Mouse (Mus musculus): ENCODE measurements around the gene Ryr1.

Gene Ryr1

DNA sequence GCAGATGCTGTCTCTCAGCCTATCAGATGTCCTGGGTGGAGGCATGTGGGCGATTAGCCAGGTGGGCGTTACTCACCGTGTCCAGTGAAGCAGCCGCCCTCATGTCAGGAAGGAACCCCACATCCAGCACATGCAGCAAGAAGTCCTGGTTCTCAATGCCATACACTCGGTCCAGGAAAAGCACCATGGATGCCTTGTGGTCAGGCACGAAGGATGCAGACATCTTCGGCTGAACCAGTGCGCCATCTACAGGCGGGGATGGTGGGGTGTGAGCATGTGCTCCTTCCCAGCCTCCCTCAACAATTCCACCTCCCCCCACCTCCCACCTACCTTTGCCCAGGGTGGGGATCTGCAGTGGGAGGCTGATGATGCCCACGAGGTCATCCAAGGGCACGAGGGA is 52.3 kb downstream of the Ryr1 start:
- no peak for TF ChIP-seq GATA4 (IDR thresholded peaks at IDR 0.05; ENCODE audit: insufficient replicate concordance, low read length)

DNA sequence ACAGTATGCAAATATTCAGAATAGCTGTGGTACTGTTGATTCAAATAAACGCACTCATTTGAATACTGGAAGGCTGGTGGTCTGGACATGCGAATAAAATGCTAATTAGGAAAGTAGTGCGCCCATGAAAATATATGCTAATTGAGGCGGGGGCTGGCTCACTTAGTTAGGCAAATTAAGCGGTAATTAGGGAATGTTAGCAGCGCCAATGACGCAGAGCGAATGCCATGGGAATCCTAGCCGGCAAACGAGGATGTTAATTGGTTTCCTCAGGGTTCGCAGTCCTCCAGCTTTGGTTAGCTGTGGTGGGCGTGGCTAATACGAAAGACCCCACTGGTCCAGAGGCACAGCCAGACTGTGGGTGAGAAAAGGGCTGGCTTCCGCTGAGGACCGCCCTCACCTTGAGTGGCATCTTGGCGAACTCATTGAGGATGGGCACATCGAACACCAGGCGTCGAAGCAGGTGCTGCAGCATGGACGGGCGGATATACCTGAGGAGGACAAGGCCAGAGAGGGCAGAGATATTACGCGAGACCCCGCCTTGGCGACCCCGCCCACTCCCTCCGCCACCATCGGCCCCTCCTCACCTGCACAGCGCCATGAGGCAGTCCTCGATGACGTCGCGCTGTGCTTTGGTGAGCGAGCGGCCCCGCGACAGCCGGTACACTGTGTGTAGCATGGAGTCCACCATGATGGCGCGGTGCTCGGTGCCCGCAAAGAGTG is 53.6 kb downstream of the Ryr1 start:
- TF ChIP-seq GATA4 (IDR thresholded peaks at IDR 0.05; ENCODE audit: insufficient replicate concordance, low read length) = no peak

DNA sequence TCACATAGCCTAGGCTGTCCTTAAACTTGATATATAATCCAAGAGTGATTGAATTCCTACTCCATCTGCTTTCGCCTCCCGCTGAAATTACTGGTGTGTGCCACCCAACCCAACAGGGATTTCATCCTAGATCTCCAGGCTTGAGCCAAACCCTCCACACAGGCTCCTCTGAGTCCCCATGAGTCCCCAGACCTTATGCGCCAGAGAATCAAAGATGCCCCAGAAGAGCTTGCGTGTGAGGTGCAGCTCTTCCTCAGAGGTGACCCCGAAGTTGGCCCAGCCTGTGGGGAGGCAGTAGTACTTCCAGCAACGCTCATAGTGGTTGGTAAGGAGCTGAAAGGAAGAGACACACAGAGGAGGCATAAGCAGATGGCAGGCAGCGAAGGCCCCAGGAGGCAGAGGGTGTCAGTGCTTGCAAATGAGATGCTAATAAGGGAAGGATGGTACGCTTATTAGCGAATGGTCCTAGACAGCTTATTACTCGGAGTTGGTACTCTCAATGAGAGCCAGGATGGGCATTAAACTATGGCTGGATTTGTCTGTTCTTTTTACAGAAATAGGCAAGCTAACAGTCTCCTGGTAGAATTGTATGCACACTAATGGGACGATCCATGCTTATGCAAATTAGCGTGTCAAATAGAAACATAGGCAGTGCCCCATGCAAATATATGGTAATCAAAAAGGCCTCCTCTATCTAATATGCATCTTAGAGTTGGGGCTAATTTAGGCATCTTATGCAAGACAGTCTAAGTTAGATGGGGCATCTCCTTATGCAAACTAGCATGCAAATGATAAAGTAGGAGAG is 54.4 kb downstream of the Ryr1 start:
- no peak for TF ChIP-seq GATA4 (IDR thresholded peaks at IDR 0.05; ENCODE audit: insufficient replicate concordance, low read length)

GRCm38 (mm10) chr7:29067758-29068157 is 57.2 kb downstream of the Ryr1 start:
- TF ChIP-seq GATA4 (IDR thresholded peaks at IDR 0.05; ENCODE audit: insufficient replicate concordance, low read length) = no peak

- no peak for TF ChIP-seq GATA4 (IDR thresholded peaks at IDR 0.05; ENCODE audit: insufficient replicate concordance, low read length)
These were observed 63.4 kb downstream of the Ryr1 start for GRCm38 (mm10) chr7:29061522-29062037.

DNA sequence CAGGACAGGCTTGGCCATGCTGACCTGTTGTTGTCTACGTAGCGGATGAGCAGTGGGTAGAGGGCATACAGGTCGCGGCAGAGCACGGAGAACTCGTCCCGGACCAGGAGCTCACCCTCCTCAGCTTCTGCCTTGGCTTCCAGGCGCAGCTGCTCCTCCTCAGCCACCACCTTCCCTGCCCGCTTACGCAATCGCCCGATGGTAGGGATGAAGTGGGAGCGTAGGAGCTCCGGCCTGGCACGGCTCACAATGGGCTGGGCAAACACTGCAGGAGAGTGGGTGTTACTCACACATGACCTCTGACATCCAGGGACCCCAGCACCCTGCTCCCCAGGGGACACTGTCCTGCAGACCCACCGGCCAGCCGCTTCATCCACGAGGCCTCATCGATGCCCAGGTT is 65.5 kb downstream of the Ryr1 start:
- TF ChIP-seq GATA4 (IDR thresholded peaks at IDR 0.05; ENCODE audit: insufficient replicate concordance, low read length) = no peak

GRCm38 (mm10) chr7:29052821-29053220 is 72.2 kb downstream of the Ryr1 start:
- no peak for TF ChIP-seq GATA4 (IDR thresholded peaks at IDR 0.05; ENCODE audit: insufficient replicate concordance, low read length)

DNA sequence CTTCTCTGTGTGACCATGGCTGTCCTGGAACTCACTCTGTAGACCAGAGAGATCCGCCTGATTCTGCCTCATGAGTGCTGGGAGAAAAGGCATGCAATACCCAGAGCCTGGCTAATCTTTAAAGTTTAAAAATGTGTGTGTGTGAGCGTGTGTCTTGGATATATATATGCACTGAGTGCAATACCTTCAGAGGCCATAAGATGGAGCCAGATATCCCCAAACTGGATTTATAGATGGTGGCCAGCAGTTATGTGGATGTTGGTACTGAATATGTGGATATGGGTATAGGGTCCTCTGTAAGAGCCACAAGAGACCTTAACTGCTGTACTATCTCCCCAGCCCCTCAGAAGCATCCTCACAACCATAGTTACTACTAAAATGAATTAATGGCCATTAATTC is 74.2 kb downstream of the Ryr1 start:
- no peak for TF ChIP-seq GATA4 (IDR thresholded peaks at IDR 0.05; ENCODE audit: insufficient replicate concordance, low read length)

DNA sequence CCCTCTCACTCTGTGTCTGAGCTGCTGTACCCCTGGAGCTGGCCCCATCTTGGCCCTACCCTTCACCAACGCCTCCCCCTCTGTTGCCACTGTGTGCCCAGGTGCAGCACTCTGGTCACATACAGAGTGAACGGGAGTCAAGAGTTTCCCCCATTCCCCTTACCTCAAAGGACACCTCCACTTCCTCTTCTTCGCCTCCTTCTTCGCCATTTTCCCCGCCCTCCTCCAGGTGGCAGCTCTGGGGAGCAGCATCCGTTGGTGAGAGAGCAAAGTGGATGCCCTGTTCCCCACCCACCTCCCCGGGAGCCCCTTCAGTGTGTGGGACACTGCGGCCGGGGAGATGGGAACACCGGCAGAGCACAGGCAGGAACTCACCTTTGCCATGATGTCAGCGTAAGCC is 76.4 kb downstream of the Ryr1 start:
- TF ChIP-seq GATA4 (IDR thresholded peaks at IDR 0.05; ENCODE audit: insufficient replicate concordance, low read length) = no peak

DNA sequence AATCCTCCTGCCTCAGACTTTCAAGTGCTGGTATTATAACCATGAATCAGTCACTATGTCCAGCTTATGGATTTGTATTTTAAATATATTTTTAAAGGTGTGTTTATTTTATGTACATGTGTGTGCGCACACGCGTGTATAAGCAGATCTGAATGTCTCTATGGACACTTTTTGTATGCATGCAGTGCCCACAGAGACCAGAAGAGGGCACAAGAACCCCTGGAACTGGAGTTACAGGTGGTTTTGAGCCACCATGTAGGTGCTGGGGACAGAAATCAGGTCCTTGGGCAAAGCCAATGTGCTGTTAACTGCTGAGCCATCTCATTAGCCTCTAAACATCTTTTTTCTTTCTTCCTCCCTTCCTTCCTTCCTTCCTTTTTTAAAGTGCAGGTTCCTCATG is 76.9 kb downstream of the Ryr1 start:
- no peak for TF ChIP-seq GATA4 (IDR thresholded peaks at IDR 0.05; ENCODE audit: insufficient replicate concordance, low read length)

- TF ChIP-seq GATA4 (IDR thresholded peaks at IDR 0.05; ENCODE audit: insufficient replicate concordance, low read length) = no peak
These were observed 78.4 kb downstream of the Ryr1 start for GRCm38 (mm10) chr7:29046533-29046932.

- TF ChIP-seq GATA4 (IDR thresholded peaks at IDR 0.05; ENCODE audit: insufficient replicate concordance, low read length) = no peak
These were observed 80.7 kb downstream of the Ryr1 start for GRCm38 (mm10) chr7:29044302-29044701.

DNA sequence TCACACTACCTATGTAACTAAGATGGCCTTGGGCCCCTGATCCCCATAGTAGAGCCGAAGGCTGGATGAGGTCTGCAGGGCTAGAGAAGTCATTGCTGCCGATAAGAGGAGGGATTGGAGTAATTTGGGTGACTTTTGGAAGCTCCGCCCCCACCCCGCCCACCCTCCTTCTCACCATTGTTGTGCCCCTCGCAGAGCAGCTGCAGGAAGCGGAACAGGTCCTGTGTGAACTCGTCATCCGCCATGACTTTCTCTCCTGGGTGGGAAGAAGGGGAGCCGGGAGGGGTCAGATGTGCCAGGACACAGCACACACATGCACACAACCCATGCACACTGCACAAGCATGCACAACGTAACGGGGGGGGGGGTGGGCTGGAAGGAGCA is 81.3 kb downstream of the Ryr1 start:
- no peak for TF ChIP-seq GATA4 (IDR thresholded peaks at IDR 0.05; ENCODE audit: insufficient replicate concordance, low read length)

DNA sequence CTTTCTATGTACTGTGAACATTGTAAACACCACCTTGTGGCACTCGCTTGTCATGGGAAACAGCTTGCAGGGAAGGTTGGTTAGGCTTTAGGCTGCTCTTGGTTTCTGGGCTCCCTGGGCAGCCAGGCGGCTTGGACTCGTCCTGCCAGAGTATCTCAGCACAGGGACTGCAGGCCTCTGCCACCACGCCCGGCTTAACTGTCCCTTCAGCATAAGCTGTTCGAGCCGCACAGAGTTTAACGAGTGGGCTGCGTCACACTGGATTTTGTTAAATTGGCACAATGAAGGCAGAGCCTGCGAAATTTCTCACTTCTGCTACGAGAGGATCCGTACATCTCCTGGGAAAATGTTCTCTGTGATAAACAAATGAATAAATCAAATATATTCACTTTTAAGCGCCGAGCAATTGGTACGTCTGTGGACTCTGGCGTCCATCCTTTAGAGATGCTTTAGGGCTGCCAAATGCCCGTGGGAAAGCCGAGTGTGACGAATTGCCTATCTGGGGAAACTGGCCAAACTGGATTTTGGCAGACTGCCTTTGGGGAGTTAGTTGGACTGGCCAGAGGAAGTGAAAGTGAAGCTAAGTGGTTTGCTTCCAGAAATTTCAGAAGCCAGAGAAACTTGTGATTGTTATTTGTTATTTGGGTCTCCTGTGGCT is 81.8 kb downstream of the Ryr1 start:
- TF ChIP-seq GATA4 (IDR thresholded peaks at IDR 0.05; ENCODE audit: insufficient replicate concordance, low read length) = no peak

DNA sequence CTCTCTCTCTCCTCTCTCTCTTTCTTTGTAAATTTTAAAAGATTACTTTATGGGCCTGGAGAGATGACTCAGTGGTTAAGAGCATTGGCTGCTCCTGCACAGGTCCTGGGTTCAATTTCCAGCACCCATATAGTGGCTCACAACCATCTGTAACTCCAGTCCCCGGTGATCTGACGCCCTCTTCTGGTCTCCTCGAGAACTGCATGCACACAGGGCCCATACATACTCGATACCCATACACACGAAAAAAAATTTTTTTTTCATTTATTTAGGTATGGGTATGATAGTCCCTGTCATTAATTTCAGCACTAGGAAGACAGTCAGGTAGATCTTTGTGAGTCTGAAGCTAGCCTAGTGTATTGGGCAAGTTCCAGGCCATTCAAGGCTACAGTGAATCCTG is 83.8 kb downstream of the Ryr1 start:
- TF ChIP-seq GATA4 (IDR thresholded peaks at IDR 0.05; ENCODE audit: insufficient replicate concordance, low read length) = no peak

Data from liver, adult (tissue).